Comparison of ENCODE assay signal across 18 mouse cellular contexts in genomic region chr16:10749226-10749625, GRCm38 (mm10). TPM values are rescaled to one million over a fixed set of nuclear protein-coding genes. Genes with fewer than 3 reads are reported as not detected.
A peak's percentile ranks its signal among the peaks of the same experiment; 100 is the strongest.
DNase-seq lines count a peak whose midpoint lies in the region; ATAC-seq lines count a peak whose summit lies in the region.
"Had no signal": no experiment of that assay in that cellular context is flagged by ENCODE, and none has a peak within 500 bp of the region (broad histone marks: within the 10 kb centered on the region; RNA-seq: fewer than 3 reads in every experiment).

No protein-coding gene starts in this region.

- 72% methylated on average over 7 of the region's 7 CpGs for WGBS in forebrain, embryonic 15.5 days
- 80% methylated on average over 7 of the region's 7 CpGs for WGBS in forebrain, embryonic 12.5 days
- WGBS in hindbrain, embryonic 16.5 days: 71% methylated on average over 7 of the region's 7 CpGs
- WGBS in hindbrain, embryonic 12.5 days: 79% methylated on average over 7 of the region's 7 CpGs
- 77% methylated on average over 7 of the region's 7 CpGs for WGBS in midbrain, embryonic 16.5 days
- 86% methylated on average over 7 of the region's 7 CpGs for WGBS in midbrain, embryonic 11.5 days

- H3K27me3 ChIP-seq in forebrain, embryonic 15.5 days: no peaks in the 10 kb centered on the region
- H3K27me3 ChIP-seq in forebrain, embryonic 12.5 days: no peaks in the 10 kb centered on the region
- no peaks in the 10 kb centered on the region for H3K27me3 ChIP-seq in hindbrain, embryonic 16.5 days (replicated peaks; ENCODE audit: control insufficient read depth, insufficient read depth, low read length)
- no peaks in the 10 kb centered on the region for H3K27me3 ChIP-seq in hindbrain, embryonic 12.5 days
- no peaks in the 10 kb centered on the region for H3K27me3 ChIP-seq in midbrain, embryonic 16.5 days (ENCODE audit: control insufficient read depth, insufficient read depth, low read depth, low read length)
- no peaks in the 10 kb centered on the region for H3K27me3 ChIP-seq in midbrain, embryonic 11.5 days (ENCODE audit: control insufficient read depth, insufficient read depth, low read length)
- H3K27me3 ChIP-seq: CH12.LX; neural tube, embryonic 12.5 days had no signal

- H3K4me3 ChIP-seq in forebrain, embryonic 15.5 days: no peak overlapping the region
- H3K4me3 ChIP-seq in forebrain, embryonic 12.5 days (replicated peaks): no peak overlapping the region
- H3K4me3 ChIP-seq in hindbrain, embryonic 16.5 days (ENCODE audit: low read length): no peak overlapping the region
- H3K4me3 ChIP-seq in hindbrain, embryonic 12.5 days: no peak overlapping the region
- no peak overlapping the region for H3K4me3 ChIP-seq in midbrain, embryonic 16.5 days (ENCODE audit: low read depth, low read length)
- H3K4me3 ChIP-seq in midbrain, embryonic 11.5 days (ENCODE audit: low read depth, low read length): no peak overlapping the region
- H3K4me3 ChIP-seq: gastrocnemius, adult 2 months; layer of hippocampus, adult 2 months; neural tube, embryonic 12.5 days had no signal

- peak; percentile 23; the same call in 1 of the 2 replicates for ATAC-seq in forebrain, embryonic 15.5 days (replicated peaks)
- no peak for ATAC-seq in forebrain, embryonic 12.5 days (ENCODE audit: low FRiP score)
- ATAC-seq in hindbrain, embryonic 16.5 days: peak; percentile 17; the same call in 1 of the 2 replicates
- ATAC-seq in hindbrain, embryonic 12.5 days (ENCODE audit: low FRiP score): no peak
- ATAC-seq in midbrain, embryonic 16.5 days: 0 out of 2 replicates have a peak, but pooled peaks have one; percentile 17
- no peak for ATAC-seq in midbrain, embryonic 11.5 days (ENCODE audit: low FRiP score)

- H3K36me3 ChIP-seq in forebrain, embryonic 15.5 days: no peaks in the 10 kb centered on the region
- H3K36me3 ChIP-seq in forebrain, embryonic 12.5 days (replicated peaks): no peaks in the 10 kb centered on the region
- no peaks in the 10 kb centered on the region for H3K36me3 ChIP-seq in hindbrain, embryonic 16.5 days (ENCODE audit: control insufficient read depth, insufficient read depth, low read length)
- H3K36me3 ChIP-seq in hindbrain, embryonic 12.5 days: no peaks in the 10 kb centered on the region
- no peaks in the 10 kb centered on the region for H3K36me3 ChIP-seq in midbrain, embryonic 16.5 days (ENCODE audit: control insufficient read depth, insufficient read depth, low read length)
- H3K36me3 ChIP-seq in midbrain, embryonic 11.5 days (ENCODE audit: control insufficient read depth, insufficient read depth, low read length): no peaks in the 10 kb centered on the region
- H3K36me3 ChIP-seq: neural tube, embryonic 12.5 days had no signal

- H3K4me1 ChIP-seq in forebrain, embryonic 15.5 days: peaks cover 9% of the 10 kb centered on the region; the same call in 1 of the 2 replicates
- H3K4me1 ChIP-seq in forebrain, embryonic 12.5 days: no peaks in the 10 kb centered on the region
- H3K4me1 ChIP-seq in hindbrain, embryonic 16.5 days (ENCODE audit: control insufficient read depth, insufficient read depth, low read depth, low read length): peaks cover 4% of the 10 kb centered on the region
- H3K4me1 ChIP-seq in hindbrain, embryonic 12.5 days: peaks cover 9% of the 10 kb centered on the region; the same call in 1 of the 2 replicates
- no peaks in the 10 kb centered on the region for H3K4me1 ChIP-seq in midbrain, embryonic 16.5 days (ENCODE audit: control insufficient read depth, insufficient read depth, low read length)
- no peaks in the 10 kb centered on the region for H3K4me1 ChIP-seq in midbrain, embryonic 11.5 days (ENCODE audit: control insufficient read depth, insufficient read depth, low read length)

- H3K9me3 ChIP-seq in forebrain, embryonic 15.5 days: no peaks in the 10 kb centered on the region
- H3K9me3 ChIP-seq in forebrain, embryonic 12.5 days: no peaks in the 10 kb centered on the region
- H3K9me3 ChIP-seq in hindbrain, embryonic 16.5 days (ENCODE audit: control insufficient read depth, low read length): no peaks in the 10 kb centered on the region
- H3K9me3 ChIP-seq in hindbrain, embryonic 12.5 days (replicated peaks): no peaks in the 10 kb centered on the region
- no peaks in the 10 kb centered on the region for H3K9me3 ChIP-seq in midbrain, embryonic 16.5 days (replicated peaks; ENCODE audit: control insufficient read depth, low read length, poor library complexity, severe bottlenecking)
- H3K9me3 ChIP-seq in midbrain, embryonic 11.5 days (ENCODE audit: control insufficient read depth, low read length): no peaks in the 10 kb centered on the region
- H3K9me3 ChIP-seq: neural tube, embryonic 12.5 days had no signal

- H3K9ac ChIP-seq in forebrain, embryonic 15.5 days (replicated peaks): no peak overlapping the region
- no peak overlapping the region for H3K9ac ChIP-seq in forebrain, embryonic 12.5 days
- H3K9ac ChIP-seq in hindbrain, embryonic 16.5 days (ENCODE audit: low read depth, low read length): no peak overlapping the region
- H3K9ac ChIP-seq in hindbrain, embryonic 12.5 days: no peak overlapping the region
- H3K9ac ChIP-seq in midbrain, embryonic 16.5 days (ENCODE audit: low read depth, low read length): no peak overlapping the region
- no peak overlapping the region for H3K9ac ChIP-seq in midbrain, embryonic 11.5 days (ENCODE audit: low read length)
- H3K9ac ChIP-seq: neural tube, embryonic 12.5 days had no signal

- no peak overlapping the region for H3K4me2 ChIP-seq in forebrain, embryonic 15.5 days (replicated peaks)
- no peak overlapping the region for H3K4me2 ChIP-seq in forebrain, embryonic 12.5 days
- no peak overlapping the region for H3K4me2 ChIP-seq in hindbrain, embryonic 16.5 days (ENCODE audit: low read length)
- no peak overlapping the region for H3K4me2 ChIP-seq in hindbrain, embryonic 12.5 days (replicated peaks)
- H3K4me2 ChIP-seq in midbrain, embryonic 16.5 days (ENCODE audit: low read length): no peak overlapping the region
- H3K4me2 ChIP-seq in midbrain, embryonic 11.5 days: no peak overlapping the region
- H3K4me2 ChIP-seq: neural tube, embryonic 12.5 days had no signal

- DNase-seq in midbrain, embryonic 11.5 days (ENCODE audit: low spot score, missing footprints): no peak
- no peak for DNase-seq in frontal cortex, postnatal 36 days (ENCODE audit: low spot score in 2 of 2)
- DNase-seq: adrenal gland, postnatal 36 days; gastrocnemius, adult 2 months; kidney, adult 8-10 months; kidney, postnatal 14 days; liver had no signal

- H3K27ac ChIP-seq in forebrain, embryonic 15.5 days (replicated peaks): no peak overlapping the region
- H3K27ac ChIP-seq in forebrain, embryonic 12.5 days: no peak overlapping the region
- no peak overlapping the region for H3K27ac ChIP-seq in hindbrain, embryonic 16.5 days (ENCODE audit: low read depth, low read length)
- no peak overlapping the region for H3K27ac ChIP-seq in hindbrain, embryonic 12.5 days
- H3K27ac ChIP-seq in midbrain, embryonic 16.5 days (ENCODE audit: low read length): no peak overlapping the region
- H3K27ac ChIP-seq in midbrain, embryonic 11.5 days (ENCODE audit: low read depth, low read length): no peak overlapping the region
- H3K27ac ChIP-seq: gastrocnemius, adult 2 months; layer of hippocampus, adult 2 months; neural tube, embryonic 12.5 days had no signal

RNA-seq across cellular contexts. Expression of gene Socs1, which starts 36.1 kb away (rescaled TPM):
- polyA plus RNA-seq in forebrain, embryonic 15.5 days (2015; fragmentation: Nextera tagmentation; extraction: Ambion mirVana): 1.7 and 2.1 TPM in 2 replicates
- 2.2 and 2.6 TPM in 2 replicates for polyA plus RNA-seq in forebrain, embryonic 12.5 days (2016; fragmentation: Nextera tagmentation; extraction: Ambion mirVana)
- polyA plus RNA-seq in hindbrain, embryonic 16.5 days (2015; fragmentation: Nextera tagmentation; extraction: Ambion mirVana): 4.6 and 4.9 TPM in 2 replicates
- polyA plus RNA-seq in hindbrain, embryonic 12.5 days (2016; fragmentation: Nextera tagmentation; extraction: Ambion mirVana): 5.4 and 6.4 TPM in 2 replicates
- 4.0 and 5.0 TPM in 2 replicates for polyA plus RNA-seq in midbrain, embryonic 16.5 days (2015; fragmentation: Nextera tagmentation; extraction: Ambion mirVana)
- polyA plus RNA-seq in midbrain, embryonic 11.5 days (2014; fragmentation: Nextera tagmentation; extraction: Ambion mirVana): 2.2 and 2.5 TPM in 2 replicates

RNA-seq across cellular contexts. Expression of gene Tnp2, which starts 39.2 kb away (rescaled TPM):
- not detected in 2 replicates for polyA plus RNA-seq in forebrain, embryonic 15.5 days (2015; fragmentation: Nextera tagmentation; extraction: Ambion mirVana)
- not detected in 2 replicates for polyA plus RNA-seq in forebrain, embryonic 12.5 days (2016; fragmentation: Nextera tagmentation; extraction: Ambion mirVana)
- polyA plus RNA-seq in hindbrain, embryonic 16.5 days (2015; fragmentation: Nextera tagmentation; extraction: Ambion mirVana): 0.30 TPM in 1 of 2 replicates, not detected in the other
- polyA plus RNA-seq in hindbrain, embryonic 12.5 days (2016; fragmentation: Nextera tagmentation; extraction: Ambion mirVana): not detected in 2 replicates
- not detected in 2 replicates for polyA plus RNA-seq in midbrain, embryonic 16.5 days (2015; fragmentation: Nextera tagmentation; extraction: Ambion mirVana)
- not detected in 2 replicates for polyA plus RNA-seq in midbrain, embryonic 11.5 days (2014; fragmentation: Nextera tagmentation; extraction: Ambion mirVana)
- polyA plus RNA-seq: forebrain, embryonic 16.5 days; liver, embryonic 16.5 days; neural tube, embryonic 12.5 days; urinary bladder, adult 2 months had no signal

RNA-seq across cellular contexts. Expression of gene Prm3, which starts 41.5 kb away (rescaled TPM):
- polyA plus RNA-seq in forebrain, embryonic 15.5 days (2015; fragmentation: Nextera tagmentation; extraction: Ambion mirVana): not detected in 2 replicates
- polyA plus RNA-seq in forebrain, embryonic 12.5 days (2016; fragmentation: Nextera tagmentation; extraction: Ambion mirVana): not detected in 2 replicates
- not detected in 2 replicates for polyA plus RNA-seq in hindbrain, embryonic 16.5 days (2015; fragmentation: Nextera tagmentation; extraction: Ambion mirVana)
- polyA plus RNA-seq in hindbrain, embryonic 12.5 days (2016; fragmentation: Nextera tagmentation; extraction: Ambion mirVana): not detected in 2 replicates
- polyA plus RNA-seq in midbrain, embryonic 16.5 days (2015; fragmentation: Nextera tagmentation; extraction: Ambion mirVana): not detected in 2 replicates
- not detected in 2 replicates for polyA plus RNA-seq in midbrain, embryonic 11.5 days (2014; fragmentation: Nextera tagmentation; extraction: Ambion mirVana)
- polyA plus RNA-seq: forebrain, embryonic 16.5 days; liver, embryonic 16.5 days; neural tube, embryonic 12.5 days; urinary bladder, adult 2 months had no signal

RNA-seq across cellular contexts. Expression of gene Prm2, which starts 46.7 kb away (rescaled TPM):
- not detected in 2 replicates for polyA plus RNA-seq in forebrain, embryonic 15.5 days (2015; fragmentation: Nextera tagmentation; extraction: Ambion mirVana)
- not detected in 2 replicates for polyA plus RNA-seq in forebrain, embryonic 12.5 days (2016; fragmentation: Nextera tagmentation; extraction: Ambion mirVana)
- not detected in 2 replicates for polyA plus RNA-seq in hindbrain, embryonic 16.5 days (2015; fragmentation: Nextera tagmentation; extraction: Ambion mirVana)
- polyA plus RNA-seq in hindbrain, embryonic 12.5 days (2016; fragmentation: Nextera tagmentation; extraction: Ambion mirVana): not detected in 2 replicates
- polyA plus RNA-seq in midbrain, embryonic 16.5 days (2015; fragmentation: Nextera tagmentation; extraction: Ambion mirVana): not detected in 2 replicates
- polyA plus RNA-seq in midbrain, embryonic 11.5 days (2014; fragmentation: Nextera tagmentation; extraction: Ambion mirVana): not detected in 2 replicates
- polyA plus RNA-seq: forebrain, embryonic 16.5 days; liver, embryonic 16.5 days; neural tube, embryonic 12.5 days; urinary bladder, adult 2 months had no signal

RNA-seq across cellular contexts. Expression of gene Prm1, which starts 56.4 kb away (rescaled TPM):
- polyA plus RNA-seq in forebrain, embryonic 15.5 days (2015; fragmentation: Nextera tagmentation; extraction: Ambion mirVana): not detected in 2 replicates
- not detected in 2 replicates for polyA plus RNA-seq in forebrain, embryonic 12.5 days (2016; fragmentation: Nextera tagmentation; extraction: Ambion mirVana)
- 0.51 TPM in 1 of 2 replicates, not detected in the other for polyA plus RNA-seq in hindbrain, embryonic 16.5 days (2015; fragmentation: Nextera tagmentation; extraction: Ambion mirVana)
- polyA plus RNA-seq in hindbrain, embryonic 12.5 days (2016; fragmentation: Nextera tagmentation; extraction: Ambion mirVana): 0.57 TPM in 1 of 2 replicates, not detected in the other
- 0.46 and 0.70 TPM in 2 replicates for polyA plus RNA-seq in midbrain, embryonic 16.5 days (2015; fragmentation: Nextera tagmentation; extraction: Ambion mirVana)
- not detected in 2 replicates for polyA plus RNA-seq in midbrain, embryonic 11.5 days (2014; fragmentation: Nextera tagmentation; extraction: Ambion mirVana)
- polyA plus RNA-seq: forebrain, embryonic 16.5 days; liver, embryonic 16.5 days; neural tube, embryonic 12.5 days; urinary bladder, adult 2 months had no signal

Comparison
In these comparisons a context has a peak if more than half of its experiments do, and no peak if none do; other contexts are left out.
1. ATAC-seq: peak in forebrain, embryonic 15.5 days (single experiment), hindbrain, embryonic 16.5 days (single experiment) and midbrain, embryonic 16.5 days (single experiment); none in forebrain, embryonic 12.5 days (single experiment), hindbrain, embryonic 12.5 days (single experiment) and midbrain, embryonic 11.5 days (single experiment).